Mouse (Mus musculus): ENCODE measurements around the gene Ms4a4d.

Gene Ms4a4d

GRCm38 (mm10) chr19:11574965-11575364 is 38.4 kb downstream of the Ms4a4d start:
- in situ Hi-C loops (cut with MseI, MboI) = no loop called here

- in situ Hi-C loops (cut with MseI, MboI) = no loop called here
Observed at GRCm38 (mm10) chr19:11589205-11589604, 52.6 kb downstream of the Ms4a4d start.

GRCm38 (mm10) chr19:11589891-11590449 is 53.4 kb downstream of the Ms4a4d start:
- in situ Hi-C loops (cut with MseI, MboI) = no loop called here

GRCm38 (mm10) chr19:11601349-11601748 is 64.7 kb downstream of the Ms4a4d start:
- in situ Hi-C loops (cut with MseI, MboI) = no loop called here

- in situ Hi-C loops (cut with MseI, MboI) = no loop called here
Observed at GRCm38 (mm10) chr19:11602026-11602425, 65.4 kb downstream of the Ms4a4d start.

GRCm38 (mm10) chr19:11604603-11605002 is 68.0 kb downstream of the Ms4a4d start, which contains the start of gene Ms4a6d:
Gene Ms4a6d (minus strand): TSS chr19:11604849.
- in situ Hi-C loops (cut with MseI, MboI) = no loop called here
